Mouse (Mus musculus): Measurements from ENCODE around the gene Adipor1. TPM values are rescaled to one million over a fixed set of nuclear protein-coding genes. Genes with fewer than 3 reads are reported as not detected.

Adipor1 gene
- polyA plus RNA-seq, 1 experiment from 2014 or later = 88.7 TPM

DNA sequence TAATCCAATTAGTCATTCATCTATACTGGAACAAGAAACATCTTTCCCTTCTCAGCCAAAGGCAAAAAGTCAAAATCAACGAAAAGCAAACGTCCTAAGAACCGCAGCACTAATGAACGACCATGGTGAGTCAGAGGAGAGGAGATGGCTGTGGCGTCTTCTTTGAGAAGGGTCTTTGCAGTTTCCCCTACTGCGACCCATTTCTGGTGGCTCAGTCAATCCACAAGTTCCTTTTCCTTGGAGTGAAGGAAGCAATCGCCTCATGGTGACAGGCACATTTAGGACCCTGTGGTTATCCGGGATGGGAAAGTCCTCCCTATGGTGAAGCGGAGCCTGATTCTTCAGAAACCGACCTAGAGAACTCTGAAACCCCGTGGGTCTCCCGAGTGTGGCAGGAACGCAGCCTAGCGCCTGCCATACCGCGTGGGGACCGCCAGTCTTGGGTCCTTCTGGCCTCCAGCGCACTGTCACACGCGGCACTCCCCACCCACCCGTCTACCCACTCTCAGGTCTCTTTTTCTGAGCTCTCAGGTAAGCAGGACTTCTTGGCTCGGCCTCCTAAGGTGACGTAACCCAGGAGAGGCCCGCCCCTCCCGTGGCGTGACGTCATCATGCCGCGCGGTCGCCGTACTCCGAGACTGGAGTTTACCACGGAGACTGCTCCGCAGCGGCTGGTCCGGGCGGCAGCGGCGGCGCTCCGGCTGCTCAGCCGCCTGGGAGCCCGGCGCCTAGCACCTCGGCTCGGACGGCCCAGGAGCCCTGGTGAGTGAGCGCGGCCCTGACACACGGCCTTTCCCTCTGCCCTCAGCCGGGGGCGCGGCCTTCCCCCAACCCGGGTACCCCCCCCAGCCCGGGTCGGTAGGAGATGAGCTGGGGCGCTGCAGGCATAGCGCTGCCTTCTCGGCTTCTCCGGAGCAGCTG is 40.0 kb downstream of the Adipor1 start, which contains the start of gene Klhl12:
TSS of gene Klhl12 (plus strand) at position 628 of the 921 bp plus-strand sequence.
- peaks cover 4% of the 10 kb centered on the region for H3K4me1 ChIP-seq (ENCODE audit: control insufficient read depth, insufficient read depth, low read length)
- peak within 1 kb of the TSS; percentile 79 for H3K27ac ChIP-seq (ENCODE audit: low read length)
- H3K9me3 ChIP-seq (replicated peaks; ENCODE audit: control insufficient read depth, low read length) = no peaks in the 10 kb centered on the region
- H3K27me3 ChIP-seq (ENCODE audit: control insufficient read depth, insufficient read depth, low read length) = no peaks in the 10 kb centered on the region
- under 1% methylated on average over 61 of the region's 61 CpGs for WGBS
- 0 out of 2 replicates have a peak, but pooled peaks cover 3% of the 10 kb centered on the region for H3K36me3 ChIP-seq (ENCODE audit: control insufficient read depth, insufficient read depth, low read length)
- H3K9ac ChIP-seq (ENCODE audit: low read length) = peak within 1 kb of the TSS; percentile 97
- peak; percentile 96 for ATAC-seq (ENCODE audit: insufficient read depth, low FRiP score)
- peak within 1 kb of the TSS; percentile 67 for H3K4me2 ChIP-seq (ENCODE audit: low read depth, low read length)
- H3K4me3 ChIP-seq (replicated peaks; ENCODE audit: low read length) = peak within 1 kb of the TSS; percentile 99

DNA sequence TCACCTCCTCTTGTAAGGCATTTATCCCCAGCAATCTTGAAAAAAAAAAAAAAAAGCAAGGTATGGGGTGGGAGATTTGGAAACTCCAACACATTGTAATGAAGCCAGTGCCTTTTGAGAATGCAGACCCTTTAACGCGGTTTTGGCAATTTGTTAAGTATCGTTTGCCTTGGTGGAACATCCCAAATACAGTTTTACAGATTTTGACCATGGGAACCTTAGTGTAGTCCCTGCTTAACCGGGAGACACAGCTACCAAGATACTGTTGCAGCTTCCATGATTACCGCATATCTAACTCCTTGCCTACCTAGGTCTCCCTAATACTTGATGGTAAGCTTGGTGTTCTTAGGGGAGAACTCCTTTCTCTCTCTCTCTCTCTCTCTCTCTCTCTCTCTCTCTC is 40.9 kb downstream of the Adipor1 start:
- H3K4me2 ChIP-seq (ENCODE audit: low read depth, low read length) = peak overlapping the region; percentile 67
- peaks cover 4% of the 10 kb centered on the region for H3K4me1 ChIP-seq (ENCODE audit: control insufficient read depth, insufficient read depth, low read length)
- no peak for ATAC-seq (ENCODE audit: insufficient read depth, low FRiP score)
- peak overlapping the region; percentile 99 for H3K4me3 ChIP-seq (replicated peaks; ENCODE audit: low read length)
- H3K9me3 ChIP-seq (replicated peaks; ENCODE audit: control insufficient read depth, low read length) = no peaks in the 10 kb centered on the region
- 11% methylated on average over 5 of the region's 5 CpGs for WGBS
- 0 out of 2 replicates have a peak, but pooled peaks cover 3% of the 10 kb centered on the region for H3K36me3 ChIP-seq (ENCODE audit: control insufficient read depth, insufficient read depth, low read length)
- H3K27me3 ChIP-seq (ENCODE audit: control insufficient read depth, insufficient read depth, low read length) = no peaks in the 10 kb centered on the region
- H3K9ac ChIP-seq (ENCODE audit: low read length) = peak overlapping the region; percentile 97
- no peak overlapping the region for H3K27ac ChIP-seq (ENCODE audit: low read length)

DNA sequence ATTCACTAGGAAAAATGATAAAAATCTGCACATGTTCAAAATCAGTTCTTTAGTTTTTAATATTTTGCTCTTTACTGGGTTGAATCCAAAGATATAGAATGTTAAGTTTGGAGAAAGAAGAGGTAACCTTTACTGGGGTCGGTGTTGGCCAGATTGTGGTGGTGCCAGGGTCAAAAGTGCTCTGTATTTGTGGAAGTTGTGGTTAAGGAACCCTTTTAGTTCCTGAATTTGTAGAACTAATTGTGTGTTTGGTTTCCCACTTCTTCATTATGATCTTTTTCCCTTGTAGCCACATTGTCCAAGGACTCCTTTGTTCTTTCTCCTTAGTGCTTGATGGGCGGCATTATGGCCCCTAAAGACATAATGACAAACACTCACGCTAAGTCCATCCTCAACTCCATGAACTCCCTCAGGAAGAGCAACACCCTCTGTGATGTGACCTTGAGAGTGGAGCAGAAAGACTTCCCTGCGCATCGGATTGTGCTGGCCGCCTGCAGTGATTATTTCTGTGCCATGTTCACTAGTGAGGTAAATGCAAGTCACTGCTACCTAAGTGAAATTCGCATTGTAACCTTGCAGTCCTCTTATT is 43.1 kb downstream of the Adipor1 start:
- H3K9me3 ChIP-seq (replicated peaks; ENCODE audit: control insufficient read depth, low read length) = no peaks in the 10 kb centered on the region
- H3K36me3 ChIP-seq (ENCODE audit: control insufficient read depth, insufficient read depth, low read length) = 0 out of 2 replicates have a peak, but pooled peaks cover 3% of the 10 kb centered on the region
- H3K9ac ChIP-seq (ENCODE audit: low read length) = no peak overlapping the region
- H3K4me3 ChIP-seq (replicated peaks; ENCODE audit: low read length) = no peak overlapping the region
- no peaks in the 10 kb centered on the region for H3K27me3 ChIP-seq (ENCODE audit: control insufficient read depth, insufficient read depth, low read length)
- H3K4me2 ChIP-seq (ENCODE audit: low read depth, low read length) = no peak overlapping the region
- peaks cover 4% of the 10 kb centered on the region for H3K4me1 ChIP-seq (ENCODE audit: control insufficient read depth, insufficient read depth, low read length)
- ATAC-seq (ENCODE audit: insufficient read depth, low FRiP score) = no peak
- 87% methylated on average over 7 of the region's 7 CpGs for WGBS
- H3K27ac ChIP-seq (ENCODE audit: low read length) = no peak overlapping the region

DNA sequence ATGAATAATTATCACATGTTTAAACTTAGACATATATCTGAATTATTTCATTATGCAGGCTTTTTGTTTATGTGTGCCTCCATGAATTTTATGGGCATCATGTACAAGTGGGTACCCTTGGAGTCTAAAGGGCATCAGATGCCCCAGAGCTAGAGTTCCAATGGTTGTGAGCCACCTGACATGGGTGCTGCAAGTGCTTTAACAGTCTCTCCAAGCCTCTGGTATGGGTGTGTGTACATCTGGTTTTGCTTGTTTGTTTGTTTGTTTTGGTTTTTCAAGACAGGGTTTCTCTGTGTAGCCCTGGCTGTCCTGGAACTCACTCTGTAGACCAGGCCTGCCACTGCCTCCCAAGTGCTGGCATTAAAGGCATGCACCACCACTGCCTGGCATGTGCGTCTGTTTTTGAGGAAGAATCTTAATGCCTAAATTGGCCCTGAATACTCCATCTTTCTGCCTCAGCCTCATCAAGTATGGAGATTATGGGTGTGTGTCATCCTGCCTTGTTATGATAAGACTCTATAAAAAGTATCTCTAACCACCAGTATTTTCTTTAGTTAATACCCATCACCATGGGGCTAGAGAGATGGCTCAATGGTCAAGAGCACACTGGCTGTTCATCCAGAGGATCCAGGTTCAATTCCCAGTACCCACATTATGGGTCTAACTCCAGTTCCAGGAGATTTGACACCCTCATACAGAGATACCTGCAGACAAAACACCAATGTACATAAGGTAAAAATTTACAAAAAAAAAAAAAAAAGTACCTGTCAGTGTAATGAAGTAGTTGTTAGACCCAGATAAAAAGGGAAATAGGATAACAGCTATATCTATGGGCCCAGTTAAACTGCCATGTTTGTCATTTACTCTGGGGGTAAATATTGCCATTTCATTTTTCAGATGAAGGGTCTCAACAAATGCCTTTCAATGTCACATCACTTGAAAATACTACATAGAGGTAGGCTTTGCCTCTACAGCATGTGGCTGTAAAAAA is 45.4 kb downstream of the Adipor1 start:
- Histone ChIP-seq H3K4me1 (ENCODE audit: control insufficient read depth, insufficient read depth, low read length) (peaks cover 4% of the 10 kb centered on the region; the same call in 1 of the 2 replicates), H3K4me3 (replicated peaks; ENCODE audit: low read length) (no peak overlapping the region), H3K36me3 (ENCODE audit: control insufficient read depth, insufficient read depth, low read length) (0 out of 2 replicates have a peak, but pooled peaks cover 3% of the 10 kb centered on the region), H3K27me3 (ENCODE audit: control insufficient read depth, insufficient read depth, low read length) (no peaks in the 10 kb centered on the region), H3K9ac (ENCODE audit: low read length) (no peak overlapping the region), H3K27ac (ENCODE audit: low read length) (no peak overlapping the region), H3K9me3 (replicated peaks; ENCODE audit: control insufficient read depth, low read length) (no peaks in the 10 kb centered on the region), H3K4me2 (ENCODE audit: low read depth, low read length) (no peak overlapping the region)
- WGBS = 94% methylated on average over 1 of the region's 1 CpGs
- no peak for ATAC-seq (ENCODE audit: insufficient read depth, low FRiP score)

Other genes with a start within 250 kb of the Adipor1 start
- 3.6 and 4.9 TPM in 2 replicates for gene Chil1, start 233.2 kb upstream of the Adipor1 start, polyA plus RNA-seq (2015; fragmentation: Nextera tagmentation; extraction: Ambion mirVana)
- gene Mybph, start 221.9 kb upstream of the Adipor1 start, polyA plus RNA-seq (2015; fragmentation: Nextera tagmentation; extraction: Ambion mirVana) = 0.35 and 9.0 TPM in 2 replicates
- 15.3 and 22.3 TPM in 2 replicates for gene Adora1, start 179.9 kb upstream of the Adipor1 start, polyA plus RNA-seq (2015; fragmentation: Nextera tagmentation; extraction: Ambion mirVana)
- gene Myog, start 125.4 kb upstream of the Adipor1 start, polyA plus RNA-seq (2015; fragmentation: Nextera tagmentation; extraction: Ambion mirVana) = 1.2 and 28.7 TPM in 2 replicates
- gene Ppfia4, start 82.5 kb upstream of the Adipor1 start, polyA plus RNA-seq (2015; fragmentation: Nextera tagmentation; extraction: Ambion mirVana) = 6.8 and 6.9 TPM in 2 replicates
- gene Tmem183a, start 53.4 kb upstream of the Adipor1 start, polyA plus RNA-seq (2015; fragmentation: Nextera tagmentation; extraction: Ambion mirVana) = 93.7 and 104 TPM in 2 replicates
- gene 4933406M09Rik, start 29.4 kb upstream of the Adipor1 start, polyA plus RNA-seq (2015; fragmentation: Nextera tagmentation; extraction: Ambion mirVana) = not detected in 2 replicates
- gene Cyb5r1, start 9.8 kb upstream of the Adipor1 start, polyA plus RNA-seq (2015; fragmentation: Nextera tagmentation; extraction: Ambion mirVana) = 39.7 and 41.5 TPM in 2 replicates
- 23.1 and 23.7 TPM in 2 replicates for gene Klhl12, start 40.2 kb downstream of the Adipor1 start, polyA plus RNA-seq (2015; fragmentation: Nextera tagmentation; extraction: Ambion mirVana)
- 40.2 and 45.4 TPM in 2 replicates for gene Rabif, start 79.3 kb downstream of the Adipor1 start, polyA plus RNA-seq (2015; fragmentation: Nextera tagmentation; extraction: Ambion mirVana)
- gene Mgat4e, start 134.3 kb downstream of the Adipor1 start, polyA plus RNA-seq (2015; fragmentation: Nextera tagmentation; extraction: Ambion mirVana) = not detected in 2 replicates
- gene Kdm5b, start 144.8 kb downstream of the Adipor1 start, polyA plus RNA-seq (2015; fragmentation: Nextera tagmentation; extraction: Ambion mirVana) = 48.4 and 51.7 TPM in 2 replicates
- 2.2 and 2.6 TPM in 2 replicates for gene Syt2, start 231.3 kb downstream of the Adipor1 start, polyA plus RNA-seq (2015; fragmentation: Nextera tagmentation; extraction: Ambion mirVana)

Measured in stomach, embryonic 16.5 days (tissue).